Mouse (Mus musculus): ENCODE measurements at regions not wholly inside any gene's neighbourhood (a gene's known extent, or its start where the extent isn't known, plus 50 kb on each side); places are given as distances from the start of the nearest gene placed in this dataset.

DNA sequence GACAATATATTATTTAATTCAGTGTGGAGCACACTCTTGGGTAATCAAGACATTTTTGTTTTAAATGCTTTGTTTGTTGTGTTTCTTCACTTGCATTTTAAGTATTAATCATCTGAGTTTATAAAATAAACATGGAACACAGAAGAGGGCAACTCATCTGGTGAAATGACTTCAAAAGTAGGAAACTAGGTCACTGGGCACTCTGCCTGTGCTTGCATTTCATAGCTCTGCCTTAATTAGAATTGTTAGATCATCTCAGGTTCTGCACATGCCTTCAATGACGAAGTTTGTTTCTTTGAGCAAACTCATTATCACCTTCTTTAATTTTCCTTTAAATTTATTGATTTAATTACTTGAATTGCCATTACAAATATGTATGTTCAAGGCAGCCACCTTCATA, 255.8 kb upstream of the Ctso start:
- Histone ChIP-seq H3K4me2 (ENCODE audit: low read depth, low read length, poor library complexity, severe bottlenecking) (no peak overlapping the region), H3K9me3 (ENCODE audit: low read length) (no peaks in the 10 kb centered on the region), H3K36me3 (ENCODE audit: insufficient read depth, low read length) (no peaks in the 10 kb centered on the region), H3K4me3 (ENCODE audit: low read depth, low read length) (no peak overlapping the region), H3K9ac (replicated peaks; ENCODE audit: low read length, poor library complexity, severe bottlenecking) (no peak overlapping the region), H3K27me3 (ENCODE audit: insufficient read depth, low read length) (no peaks in the 10 kb centered on the region), H3K27ac (ENCODE audit: low read depth, low read length) (no peak overlapping the region), H3K4me1 (ENCODE audit: insufficient read depth, low read length) (no peaks in the 10 kb centered on the region)
- TF ChIP-seq CTCF (IDR thresholded peaks at IDR 0.05) = no peak
- DNase-seq (ENCODE audit: low spot score) (peak; percentile 21), ATAC-seq (ENCODE audit: low FRiP score) (no peak)
- 71% methylated on average over 1 of the region's 1 CpGs for WGBS

DNA sequence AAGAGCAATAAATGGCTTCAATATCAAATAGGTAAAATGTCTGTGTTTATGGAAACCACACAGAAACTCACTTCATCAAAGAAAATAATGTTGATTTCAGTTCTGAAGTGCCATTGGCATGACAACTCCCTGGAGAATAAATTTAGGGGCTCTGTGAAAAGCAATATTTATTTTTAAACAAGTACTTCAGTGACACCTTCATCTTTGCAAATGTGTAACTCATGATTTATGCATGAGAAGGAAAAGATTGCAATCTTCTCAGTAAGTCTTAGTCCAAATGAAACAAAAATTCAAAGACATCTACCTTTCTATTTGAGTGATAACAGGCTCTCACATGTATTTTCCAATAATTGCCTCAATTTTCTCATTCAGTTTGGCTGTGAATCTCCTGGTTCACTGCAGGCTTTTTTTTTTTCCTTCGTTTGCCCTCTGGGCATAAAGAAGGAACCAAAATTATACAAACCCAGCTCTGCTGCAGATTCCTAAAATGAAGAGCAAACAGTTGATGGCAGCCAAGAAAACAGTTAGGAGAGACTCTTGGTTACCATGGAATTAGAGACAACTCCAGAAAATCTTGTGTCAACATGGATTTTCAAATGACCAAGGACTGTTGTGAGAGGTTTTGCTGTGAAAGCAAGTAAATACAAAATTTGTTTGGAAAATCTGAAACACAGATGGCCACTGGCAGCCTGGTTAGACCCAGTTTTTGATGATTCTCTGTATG, 230.3 kb upstream of the Ctso start:
- Histone ChIP-seq H3K4me1 (ENCODE audit: insufficient read depth, low read length) (no peaks in the 10 kb centered on the region), H3K4me3 (ENCODE audit: low read depth, low read length) (no peak overlapping the region), H3K36me3 (ENCODE audit: insufficient read depth, low read length) (no peaks in the 10 kb centered on the region), H3K27ac (ENCODE audit: low read depth, low read length) (no peak overlapping the region), H3K4me2 (ENCODE audit: low read depth, low read length, poor library complexity, severe bottlenecking) (no peak overlapping the region), H3K27me3 (ENCODE audit: insufficient read depth, low read length) (no peaks in the 10 kb centered on the region), H3K9ac (replicated peaks; ENCODE audit: low read length, poor library complexity, severe bottlenecking) (no peak overlapping the region), H3K9me3 (ENCODE audit: low read length) (no peaks in the 10 kb centered on the region)
- 28% methylated on average over 1 of the region's 1 CpGs for WGBS
- peak; percentile 8 for DNase-seq (ENCODE audit: low spot score)
- ATAC-seq (ENCODE audit: low FRiP score) = no peak
- no peak for TF ChIP-seq CTCF (IDR thresholded peaks at IDR 0.05)

DNA sequence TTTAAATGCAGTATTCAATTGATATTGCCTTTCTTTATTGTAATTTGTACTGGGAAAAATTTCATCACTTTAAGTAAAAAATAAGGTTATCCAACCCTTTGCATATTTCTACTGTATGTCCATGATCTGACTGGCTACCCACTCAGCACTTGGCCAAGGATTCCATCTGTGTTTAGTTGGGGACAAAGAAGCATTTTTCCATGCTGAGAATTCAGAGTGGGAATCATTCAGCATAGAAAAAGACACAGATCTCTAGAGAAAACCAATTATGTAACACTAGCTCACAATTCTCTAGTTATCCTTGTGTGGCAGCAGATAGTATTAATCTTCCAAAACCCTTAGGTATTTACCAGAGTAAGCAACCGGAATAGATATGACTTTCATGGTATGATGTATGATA, 213.5 kb upstream of the Ctso start:
- no peaks in the 10 kb centered on the region for H3K36me3 ChIP-seq (ENCODE audit: insufficient read depth, low read length)
- no peaks in the 10 kb centered on the region for H3K27me3 ChIP-seq (ENCODE audit: insufficient read depth, low read length)
- TF ChIP-seq CTCF (IDR thresholded peaks at IDR 0.05) = no peak
- no peak for DNase-seq (ENCODE audit: low spot score)
- WGBS = 72% methylated on average over 1 of the region's 1 CpGs
- H3K4me3 ChIP-seq (ENCODE audit: low read depth, low read length) = no peak overlapping the region
- no peaks in the 10 kb centered on the region for H3K4me1 ChIP-seq (ENCODE audit: insufficient read depth, low read length)
- no peak overlapping the region for H3K9ac ChIP-seq (replicated peaks; ENCODE audit: low read length, poor library complexity, severe bottlenecking)
- no peak overlapping the region for H3K27ac ChIP-seq (ENCODE audit: low read depth, low read length)
- H3K9me3 ChIP-seq (ENCODE audit: low read length) = no peaks in the 10 kb centered on the region
- H3K4me2 ChIP-seq (ENCODE audit: low read depth, low read length, poor library complexity, severe bottlenecking) = no peak overlapping the region
- ATAC-seq (ENCODE audit: low FRiP score) = no peak

DNA sequence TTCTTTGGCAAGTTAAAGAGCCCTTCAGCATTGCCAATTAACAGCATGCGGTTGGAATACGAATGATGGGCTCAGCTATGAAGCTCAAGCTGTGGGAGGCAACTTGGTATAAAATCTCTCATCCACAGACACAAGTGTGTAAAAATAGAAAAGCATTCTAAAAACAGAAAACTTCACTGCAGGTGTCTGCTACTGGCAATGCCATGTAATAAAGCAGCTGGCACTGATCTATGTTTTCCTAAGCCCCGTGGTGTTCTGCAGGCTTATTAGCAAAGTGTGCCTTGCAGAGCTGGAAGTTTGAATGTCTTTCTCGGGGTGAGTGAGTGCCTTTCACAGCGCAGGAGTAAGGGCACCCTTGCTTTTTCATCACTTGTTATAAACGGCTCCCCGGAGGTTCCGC, 196.9 kb upstream of the Ctso start:
- H3K9ac ChIP-seq (replicated peaks; ENCODE audit: low read length, poor library complexity, severe bottlenecking) = no peak overlapping the region
- DNase-seq (ENCODE audit: low spot score) (peak; percentile 64), ATAC-seq (ENCODE audit: low FRiP score) (no peak)
- no peak overlapping the region for H3K4me2 ChIP-seq (ENCODE audit: low read depth, low read length, poor library complexity, severe bottlenecking)
- 59% methylated on average over 8 of the region's 8 CpGs for WGBS
- no peaks in the 10 kb centered on the region for H3K4me1 ChIP-seq (ENCODE audit: insufficient read depth, low read length)
- H3K27ac ChIP-seq (ENCODE audit: low read depth, low read length) = no peak overlapping the region
- H3K27me3 ChIP-seq (ENCODE audit: insufficient read depth, low read length) = no peaks in the 10 kb centered on the region
- H3K4me3 ChIP-seq (ENCODE audit: low read depth, low read length) = no peak overlapping the region
- no peaks in the 10 kb centered on the region for H3K36me3 ChIP-seq (ENCODE audit: insufficient read depth, low read length)
- TF ChIP-seq CTCF (IDR thresholded peaks at IDR 0.05) = no peak
- H3K9me3 ChIP-seq (ENCODE audit: low read length) = no peaks in the 10 kb centered on the region

DNA sequence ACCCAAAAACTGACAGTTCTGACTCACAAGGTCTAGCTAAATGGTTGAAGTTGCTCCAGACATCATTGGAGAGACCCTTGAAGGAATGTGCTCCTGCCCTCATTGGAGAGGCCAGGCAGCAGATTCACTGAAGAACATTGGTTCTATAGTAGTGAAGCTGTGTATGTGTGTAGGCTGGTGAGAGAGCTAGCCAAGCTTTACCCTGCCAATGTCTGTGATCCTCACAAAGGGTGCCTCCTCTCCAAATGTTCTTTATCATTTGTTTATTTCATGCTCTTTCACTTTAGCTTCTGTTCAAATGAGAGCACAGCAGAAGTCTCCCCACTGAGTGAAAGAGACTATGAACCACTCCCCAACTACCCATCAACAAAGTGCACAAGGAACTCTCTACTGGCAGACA, 195.6 kb upstream of the Ctso start:
- no peaks in the 10 kb centered on the region for H3K36me3 ChIP-seq (ENCODE audit: insufficient read depth, low read length)
- H3K4me2 ChIP-seq (ENCODE audit: low read depth, low read length, poor library complexity, severe bottlenecking) = no peak overlapping the region
- DNase-seq (ENCODE audit: low spot score) (no peak), ATAC-seq (ENCODE audit: low FRiP score) (no peak)
- no peaks in the 10 kb centered on the region for H3K27me3 ChIP-seq (ENCODE audit: insufficient read depth, low read length)
- no peak overlapping the region for H3K27ac ChIP-seq (ENCODE audit: low read depth, low read length)
- no peak overlapping the region for H3K9ac ChIP-seq (replicated peaks; ENCODE audit: low read length, poor library complexity, severe bottlenecking)
- H3K4me3 ChIP-seq (ENCODE audit: low read depth, low read length) = no peak overlapping the region
- H3K9me3 ChIP-seq (ENCODE audit: low read length) = no peaks in the 10 kb centered on the region
- no peak for TF ChIP-seq CTCF (IDR thresholded peaks at IDR 0.05)
- no peaks in the 10 kb centered on the region for H3K4me1 ChIP-seq (ENCODE audit: insufficient read depth, low read length)

DNA sequence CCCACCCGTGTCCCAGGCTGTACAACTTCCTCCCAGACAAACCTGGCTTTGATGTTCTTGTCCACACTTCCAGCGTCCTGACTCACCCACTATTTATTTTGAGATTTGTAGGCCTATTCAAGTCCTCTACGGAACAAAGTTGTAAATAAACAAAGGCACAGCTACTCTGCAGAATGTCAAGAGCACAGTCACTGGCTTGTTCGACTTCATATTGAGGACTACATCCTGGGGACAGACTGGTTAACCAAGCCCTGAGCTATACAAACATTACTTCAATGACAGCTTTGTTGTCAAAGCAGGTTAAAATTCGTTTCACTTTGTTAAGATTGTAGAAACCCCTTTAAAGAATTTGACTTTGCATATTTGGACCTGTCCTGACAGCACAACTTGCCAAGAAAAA, 190.3 kb upstream of the Ctso start:
- no peak for ATAC-seq (ENCODE audit: low FRiP score)

More for the DNA sequence above, 190.3 kb upstream of the Ctso start:
- Histone ChIP-seq H3K9ac (replicated peaks; ENCODE audit: low read length, poor library complexity, severe bottlenecking) (no peak overlapping the region), H3K27ac (ENCODE audit: low read depth, low read length) (no peak overlapping the region), H3K4me2 (ENCODE audit: low read depth, low read length, poor library complexity, severe bottlenecking) (no peak overlapping the region), H3K36me3 (ENCODE audit: insufficient read depth, low read length) (no peaks in the 10 kb centered on the region), H3K4me3 (ENCODE audit: low read depth, low read length) (no peak overlapping the region), H3K4me1 (ENCODE audit: insufficient read depth, low read length) (no peaks in the 10 kb centered on the region), H3K27me3 (ENCODE audit: insufficient read depth, low read length) (no peaks in the 10 kb centered on the region), H3K9me3 (ENCODE audit: low read length) (no peaks in the 10 kb centered on the region)
- no peak for DNase-seq (ENCODE audit: low spot score)
- WGBS = 55% methylated on average over 5 of the region's 5 CpGs
- TF ChIP-seq CTCF (IDR thresholded peaks at IDR 0.05) = no peak
